Mouse (Mus musculus) embryo, embryonic 9.5 days (tissue): ENCODE measurements around the gene Itpr1.

Experiments
- DNase-seq: peaks from one replicate; pipeline ENCODE4 v3.0.0-alpha.2; 2017; ENCODE audit errors: extremely low spot score

The Itpr1 gene

DNA sequence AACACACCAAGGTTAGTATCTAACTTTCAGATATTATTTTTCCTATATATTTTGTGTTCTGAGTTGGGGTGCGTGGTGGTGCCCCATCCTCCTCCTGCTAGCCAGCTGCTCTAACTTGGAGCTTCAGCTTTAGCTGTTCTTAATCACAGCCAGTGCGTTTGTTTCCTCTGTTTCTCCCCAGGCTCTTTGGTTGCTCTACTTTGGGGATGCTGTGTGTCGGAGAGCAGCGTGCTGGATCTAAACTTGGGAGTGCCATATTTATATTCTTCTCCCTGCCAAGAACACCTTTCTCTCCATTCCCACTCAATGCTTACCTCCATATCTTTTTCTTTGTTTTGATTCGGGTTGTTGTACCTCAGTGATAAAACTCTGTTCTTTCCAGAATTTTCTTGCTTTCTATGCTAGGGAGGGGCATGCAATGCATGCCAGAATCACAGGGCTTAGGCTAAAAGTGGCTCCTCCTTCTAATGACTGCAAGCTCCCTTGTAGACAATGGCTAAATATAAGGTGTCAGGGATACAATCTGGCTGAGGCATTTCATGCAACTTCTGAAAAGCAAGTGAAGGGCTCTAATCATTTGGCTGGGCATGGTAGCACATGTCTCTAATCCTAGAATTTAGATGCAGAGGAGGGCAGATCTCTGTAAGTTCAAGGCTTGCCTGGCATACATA lies 381.4 kb downstream of the Itpr1 start:
- no peak for DNase-seq

DNA sequence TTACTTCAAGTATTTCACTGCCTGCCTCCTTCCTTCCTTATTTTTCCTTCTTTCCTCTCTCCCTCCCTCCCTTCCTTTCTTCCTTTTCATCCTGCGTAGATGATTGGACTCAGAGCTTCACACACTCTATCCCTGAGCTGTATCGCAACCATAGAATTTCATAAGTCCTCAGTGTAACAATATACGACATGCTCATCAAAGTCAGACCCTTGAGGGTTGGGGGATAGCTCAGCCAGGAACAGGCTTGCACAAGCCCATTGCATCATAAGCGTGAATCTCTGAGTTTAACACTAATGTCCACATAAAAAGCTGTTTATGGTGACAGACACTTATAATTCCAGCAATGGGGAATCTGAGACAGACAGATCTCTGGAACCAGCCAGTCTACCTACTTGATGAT lies 385.8 kb downstream of the Itpr1 start:
- no peak for DNase-seq

DNA sequence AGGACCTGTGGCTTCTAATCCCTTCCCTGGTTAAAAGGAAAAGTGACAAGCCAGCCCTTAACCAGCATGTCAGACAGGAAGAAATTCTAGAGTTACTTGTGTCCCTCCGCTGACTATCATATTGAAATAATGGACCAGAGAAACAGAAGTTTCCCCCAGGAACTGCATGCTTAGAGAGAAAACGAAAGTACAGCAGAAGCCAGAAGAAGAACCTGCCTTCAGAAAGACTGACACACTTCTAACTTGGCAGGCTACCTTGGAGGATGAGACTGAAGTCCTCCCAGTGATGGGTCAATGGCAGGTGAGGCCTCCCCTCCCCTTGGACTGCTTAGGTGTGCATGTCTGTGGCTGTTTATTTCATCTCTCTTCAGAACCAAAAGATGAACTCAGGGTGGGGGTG lies 386.4 kb downstream of the Itpr1 start:
- no peak for DNase-seq
